Mouse (Mus musculus): Measurements from ENCODE around the gene Cebpg. TPM values are rescaled to one million over a fixed set of nuclear protein-coding genes. Genes with fewer than 3 reads are reported as not detected.

The Cebpg gene
- polyA plus RNA-seq, 1 experiment from 2014 or later: 42.3 TPM

- 56% methylated on average over 3 of the region's 3 CpGs for WGBS
- Histone ChIP-seq H3K27me3 (no peaks in the 10 kb centered on the region), H3K9me3 (no peaks in the 10 kb centered on the region), H3K4me2 (no peak overlapping the region), H3K36me3 (no peaks in the 10 kb centered on the region), H3K4me1 (no peaks in the 10 kb centered on the region; the same call in 1 of the 2 replicates), H3K4me3 (no peak overlapping the region), H3K27ac (no peak overlapping the region), H3K9ac (no peak overlapping the region)
- ATAC-seq (ENCODE audit: borderline replicate concordance, extremely low read depth, low FRiP score, low TSS enrichment): no peak
Observed at GRCm38 (mm10) chr7:35065958-35066357, 9.6 kb upstream of the Cebpg start.

DNA sequence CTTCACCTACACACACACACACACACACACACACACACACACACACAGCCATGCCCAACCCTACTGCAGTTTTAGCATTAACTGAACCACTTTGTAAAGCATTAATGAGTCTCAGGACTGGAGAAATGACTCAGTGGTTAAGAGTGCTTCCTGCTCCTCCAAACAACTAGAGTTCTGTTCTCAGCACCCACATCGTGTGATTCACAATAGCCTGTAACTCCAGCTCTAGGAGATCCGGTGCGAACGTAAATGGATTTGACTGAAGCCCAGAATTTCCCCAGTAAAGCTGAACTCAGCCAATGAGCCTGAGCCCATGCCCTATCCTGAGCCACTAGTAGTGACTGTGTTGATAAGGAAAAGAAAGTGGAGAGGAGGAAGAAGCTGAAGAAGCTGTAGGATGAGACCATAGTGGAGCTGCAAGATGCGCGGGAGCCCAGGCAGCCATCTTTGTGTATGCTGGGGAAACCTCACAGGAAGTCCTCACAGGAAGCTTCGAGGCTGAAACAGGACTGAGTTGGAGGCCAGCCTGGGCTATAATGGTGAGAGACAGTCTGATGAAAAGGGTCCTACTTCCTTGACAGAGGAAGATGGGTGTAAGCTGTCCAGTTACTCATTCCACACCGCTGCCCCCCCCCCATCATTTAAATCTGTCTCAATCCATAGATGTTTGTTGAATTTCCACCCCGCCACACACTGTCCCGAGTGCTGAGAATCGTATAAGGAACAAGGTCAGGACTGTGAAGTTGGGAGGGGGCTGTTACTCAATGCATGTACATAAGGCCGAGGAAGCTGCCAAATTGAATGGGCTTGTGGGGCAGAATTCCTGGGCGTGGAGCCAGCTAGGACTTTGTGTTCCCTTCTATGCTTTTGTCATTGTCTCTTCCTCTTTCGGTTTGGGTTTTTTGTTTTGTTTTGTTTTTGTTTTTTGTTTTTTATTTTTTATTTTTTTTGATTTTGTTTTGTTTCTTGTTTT, 8.2 kb upstream of the Cebpg start:
- no peak overlapping the region for H3K4me2 ChIP-seq
- H3K4me3 ChIP-seq: no peak overlapping the region
- no peaks in the 10 kb centered on the region for H3K27me3 ChIP-seq
- peak; percentile 88 for ATAC-seq (ENCODE audit: borderline replicate concordance, extremely low read depth, low FRiP score, low TSS enrichment)
- H3K9me3 ChIP-seq: peaks cover 2% of the 10 kb centered on the region; the same call in 1 of the 2 replicates
- H3K9ac ChIP-seq: no peak overlapping the region
- H3K4me1 ChIP-seq: no peaks in the 10 kb centered on the region; the same call in 1 of the 2 replicates
- peak overlapping the region; percentile 38 for H3K27ac ChIP-seq
- H3K36me3 ChIP-seq: no peaks in the 10 kb centered on the region
- 56% methylated on average over 14 of the region's 14 CpGs for WGBS

- H3K4me2 ChIP-seq: no peak overlapping the region
- no peak for ATAC-seq (ENCODE audit: borderline replicate concordance, extremely low read depth, low FRiP score, low TSS enrichment)
- H3K9ac ChIP-seq: no peak overlapping the region
- no peak overlapping the region for H3K4me3 ChIP-seq
- WGBS: 63% methylated on average over 5 of the region's 5 CpGs
- peaks cover 17% of the 10 kb centered on the region for H3K4me1 ChIP-seq
- no peak overlapping the region for H3K27ac ChIP-seq
- H3K36me3 ChIP-seq: no peaks in the 10 kb centered on the region
- peaks cover 3% of the 10 kb centered on the region; the same call in 1 of the 2 replicates for H3K9me3 ChIP-seq
- H3K27me3 ChIP-seq: no peaks in the 10 kb centered on the region
Observed at GRCm38 (mm10) chr7:35059467-35059866, 3.1 kb upstream of the Cebpg start.

DNA sequence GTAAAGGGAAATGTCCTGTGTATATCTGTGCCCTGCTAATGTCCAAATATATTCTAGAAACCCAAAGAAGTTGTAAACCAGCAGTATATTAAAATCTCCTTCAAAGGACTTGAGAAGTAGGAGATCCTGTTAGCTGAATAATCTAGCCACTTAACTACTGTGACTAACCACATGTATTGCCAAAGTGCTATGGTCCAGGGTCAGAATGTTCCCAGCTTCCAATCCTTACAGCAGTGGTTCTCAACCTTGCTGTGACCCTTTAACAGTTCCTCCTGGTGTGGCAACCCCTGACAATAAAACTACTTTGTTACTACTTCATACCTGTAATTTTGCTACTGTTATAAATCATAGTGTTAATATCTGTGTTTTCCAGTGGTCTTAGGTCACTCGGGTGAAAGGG, 2.0 kb upstream of the Cebpg start:
- ATAC-seq (ENCODE audit: borderline replicate concordance, extremely low read depth, low FRiP score, low TSS enrichment): no peak
- 57% methylated on average over 1 of the region's 1 CpGs for WGBS
- Histone ChIP-seq H3K27ac (no peak overlapping the region), H3K9me3 (peaks cover 3% of the 10 kb centered on the region; the same call in 1 of the 2 replicates), H3K4me2 (no peak overlapping the region), H3K36me3 (no peaks in the 10 kb centered on the region), H3K27me3 (no peaks in the 10 kb centered on the region), H3K4me3 (no peak overlapping the region), H3K4me1 (peaks cover 17% of the 10 kb centered on the region), H3K9ac (no peak overlapping the region)

GRCm38 (mm10) chr7:35057569-35057968, 1.2 kb upstream of the Cebpg start:
- no peaks in the 10 kb centered on the region for H3K27me3 ChIP-seq
- peaks cover 17% of the 10 kb centered on the region for H3K4me1 ChIP-seq
- no peak overlapping the region for H3K4me3 ChIP-seq
- ATAC-seq (ENCODE audit: borderline replicate concordance, extremely low read depth, low FRiP score, low TSS enrichment): no peak
- H3K9ac ChIP-seq: no peak overlapping the region
- H3K4me2 ChIP-seq: no peak overlapping the region
- 76% methylated on average over 4 of the region's 4 CpGs for WGBS
- no peaks in the 10 kb centered on the region for H3K36me3 ChIP-seq
- H3K27ac ChIP-seq: peak overlapping the region; percentile 31; the same call in 1 of the 2 replicates
- H3K9me3 ChIP-seq: peaks cover 3% of the 10 kb centered on the region; the same call in 1 of the 2 replicates

DNA sequence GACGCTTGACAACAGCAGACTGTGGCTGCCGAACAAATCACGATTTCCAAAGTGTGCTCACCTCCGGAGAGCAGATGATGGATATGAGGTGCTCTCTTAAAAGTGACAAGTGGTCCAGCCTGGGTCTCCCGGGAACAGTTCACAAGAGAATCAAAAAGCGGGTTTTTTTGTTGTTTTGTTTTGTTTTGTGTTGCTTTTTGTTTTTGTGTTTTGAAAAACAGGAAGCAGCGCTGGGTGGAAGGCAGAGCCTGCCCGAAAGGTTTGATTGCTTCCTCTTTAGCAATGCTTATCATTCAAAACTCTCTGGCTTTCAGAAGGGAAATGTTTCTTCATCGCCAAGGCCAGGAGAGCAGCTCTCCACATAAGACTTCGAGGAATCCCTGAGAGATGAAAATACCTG, 626 bp upstream of the Cebpg start:
- H3K9ac ChIP-seq: peak overlapping the region; percentile 81; the same call in 1 of the 2 replicates
- ATAC-seq (ENCODE audit: borderline replicate concordance, extremely low read depth, low FRiP score, low TSS enrichment): no peak
- H3K4me1 ChIP-seq: peaks cover 17% of the 10 kb centered on the region
- H3K27ac ChIP-seq: peak overlapping the region; percentile 37; the same call in 1 of the 2 replicates
- no peaks in the 10 kb centered on the region for H3K27me3 ChIP-seq
- peaks cover 3% of the 10 kb centered on the region; the same call in 1 of the 2 replicates for H3K9me3 ChIP-seq
- peak overlapping the region; percentile 59 for H3K4me2 ChIP-seq
- H3K36me3 ChIP-seq: no peaks in the 10 kb centered on the region
- peak overlapping the region; percentile 82 for H3K4me3 ChIP-seq
- WGBS: 12% methylated on average over 10 of the region's 10 CpGs

GRCm38 (mm10) chr7:35055619-35056435, 546 bp downstream of the Cebpg start:
- Histone ChIP-seq H3K9me3 (peaks cover 3% of the 10 kb centered on the region; the same call in 1 of the 2 replicates), H3K4me2 (peak overlapping the region; percentile 74), H3K4me1 (peaks cover 17% of the 10 kb centered on the region), H3K27me3 (no peaks in the 10 kb centered on the region), H3K36me3 (no peaks in the 10 kb centered on the region; the same call in 1 of the 2 replicates), H3K27ac (peak overlapping the region; percentile 85), H3K9ac (peak overlapping the region; percentile 81), H3K4me3 (peak overlapping the region; percentile 82)
- WGBS: under 1% methylated on average over 65 of the region's 77 CpGs
- peak; percentile 70 for ATAC-seq (ENCODE audit: borderline replicate concordance, extremely low read depth, low FRiP score, low TSS enrichment)

- peak overlapping the region; percentile 82 for H3K4me3 ChIP-seq
- no peaks in the 10 kb centered on the region for H3K27me3 ChIP-seq
- no peak for ATAC-seq (ENCODE audit: borderline replicate concordance, extremely low read depth, low FRiP score, low TSS enrichment)
- H3K4me2 ChIP-seq: peak overlapping the region; percentile 74
- H3K27ac ChIP-seq: peak overlapping the region; percentile 85; the same call in 1 of the 2 replicates
- WGBS: 47% methylated on average over 2 of the region's 2 CpGs
- H3K4me1 ChIP-seq: peaks cover 17% of the 10 kb centered on the region
- H3K9me3 ChIP-seq: peaks cover 3% of the 10 kb centered on the region; the same call in 1 of the 2 replicates
- H3K9ac ChIP-seq: peak overlapping the region; percentile 81
- H3K36me3 ChIP-seq: peaks cover 2% of the 10 kb centered on the region; the same call in 1 of the 2 replicates
Observed at GRCm38 (mm10) chr7:35054977-35055618, 1.3 kb downstream of the Cebpg start.

GRCm38 (mm10) chr7:35054286-35054685, 2.1 kb downstream of the Cebpg start:
- Histone ChIP-seq H3K4me2 (no peak overlapping the region), H3K4me1 (peaks cover 17% of the 10 kb centered on the region), H3K9me3 (no peaks in the 10 kb centered on the region), H3K36me3 (peaks cover 7% of the 10 kb centered on the region), H3K4me3 (no peak overlapping the region), H3K9ac (no peak overlapping the region), H3K27me3 (no peaks in the 10 kb centered on the region), H3K27ac (no peak overlapping the region)
- ATAC-seq (ENCODE audit: borderline replicate concordance, extremely low read depth, low FRiP score, low TSS enrichment): no peak
- WGBS: 87% methylated on average over 1 of the region's 1 CpGs

GRCm38 (mm10) chr7:35053161-35053560, 3.2 kb downstream of the Cebpg start:
- Histone ChIP-seq H3K9ac (no peak overlapping the region), H3K4me2 (no peak overlapping the region), H3K36me3 (peaks cover 11% of the 10 kb centered on the region), H3K4me3 (no peak overlapping the region), H3K9me3 (no peaks in the 10 kb centered on the region), H3K27me3 (no peaks in the 10 kb centered on the region), H3K27ac (no peak overlapping the region), H3K4me1 (peaks cover 17% of the 10 kb centered on the region)
- no peak for ATAC-seq (ENCODE audit: borderline replicate concordance, extremely low read depth, low FRiP score, low TSS enrichment)
- 87% methylated on average over 3 of the region's 3 CpGs for WGBS

- Histone ChIP-seq H3K27ac (no peak overlapping the region), H3K9me3 (no peaks in the 10 kb centered on the region), H3K4me3 (no peak overlapping the region), H3K4me1 (peaks cover 10% of the 10 kb centered on the region), H3K36me3 (peaks cover 26% of the 10 kb centered on the region), H3K27me3 (no peaks in the 10 kb centered on the region), H3K9ac (no peak overlapping the region), H3K4me2 (no peak overlapping the region)
- no peak for ATAC-seq (ENCODE audit: borderline replicate concordance, extremely low read depth, low FRiP score, low TSS enrichment)
- 89% methylated on average over 12 of the region's 12 CpGs for WGBS
Observed at GRCm38 (mm10) chr7:35050540-35050939, 5.8 kb downstream of the Cebpg start.

Data from lung, embryonic 15.5 days (tissue).